Mouse (Mus musculus): ENCODE measurements around the gene Siah1b. TPM values are rescaled to one million over a fixed set of nuclear protein-coding genes. Genes with fewer than 3 reads are reported as not detected.

Siah1b gene
- polyA plus RNA-seq (2014; fragmentation: Illumina TruSeq; extraction: RNeasy Lipid Tissue Mini Kit (QIAGEN cat#74804); ENCODE audit: insufficient read depth, low read depth, low replicate concordance): 2.4 TPM

GRCm38 (mm10) chrX:164076040-164076775, at the start of gene Siah1b:
TSS of gene Siah1b (minus strand) at chrX:164076493.

DNA sequence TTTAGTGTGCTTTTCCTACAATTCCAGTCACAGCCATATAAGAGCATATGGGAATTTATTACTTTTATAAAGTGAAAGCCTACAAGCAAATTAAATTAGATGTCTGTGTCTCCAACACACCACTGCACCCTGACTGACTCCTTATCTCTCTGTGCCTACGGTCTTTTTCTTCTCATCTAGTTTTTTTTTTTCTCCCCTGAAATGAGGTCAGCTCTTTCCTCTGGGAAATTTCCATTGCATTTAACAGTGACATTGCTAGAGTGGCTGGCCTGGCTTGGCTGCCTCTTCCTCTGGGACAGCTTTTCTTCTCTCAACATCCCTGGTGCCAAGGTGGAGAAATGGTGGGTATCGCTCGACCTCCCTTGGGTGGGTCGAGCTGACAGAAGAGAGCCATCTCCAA, 12.3 kb upstream of the Siah1b start, which contains the start of gene Cltrn:
Gene Cltrn, plus strand, starts transcription at position 249 of the 400 bp plus-strand sequence.

DNA sequence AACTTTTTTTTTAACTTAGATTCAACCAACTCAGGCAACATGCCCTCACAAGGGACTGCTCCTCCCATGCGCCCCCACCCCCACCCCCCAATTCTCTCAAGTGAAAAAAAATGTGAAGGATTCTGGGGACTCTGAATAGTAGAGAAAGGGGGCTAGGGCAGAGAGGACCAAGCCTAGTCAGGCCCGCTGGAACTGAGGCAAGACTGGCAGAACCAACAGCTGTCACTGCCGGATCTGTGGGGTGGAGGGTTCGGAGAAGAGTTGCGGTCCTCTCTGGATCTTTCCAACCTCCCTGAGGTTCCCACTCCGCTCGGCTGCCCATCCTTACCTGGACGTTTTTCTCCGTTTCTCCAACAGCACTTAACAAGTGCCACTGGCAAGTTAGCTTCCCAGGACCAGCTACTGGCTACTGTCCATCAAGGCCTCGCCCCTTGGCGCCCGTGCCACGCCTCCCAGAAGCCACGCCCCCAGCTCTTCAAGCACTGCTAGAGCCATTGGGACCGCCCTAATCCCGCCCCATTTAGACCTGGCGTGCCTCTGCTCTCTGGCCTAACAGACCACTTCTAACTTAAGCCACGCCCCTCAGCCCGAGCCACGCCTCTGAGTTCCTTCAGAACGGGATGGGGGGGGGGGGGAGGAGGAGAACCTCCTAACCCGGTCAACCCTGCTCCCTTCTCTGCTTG, 48.5 kb downstream of the Siah1b start, which contains the start of gene Car5b:
Gene Car5b, minus strand, starts transcription at position 391 of the 683 bp plus-strand sequence.

Other genes starting within 250 kb of the Siah1b start
- 29.3 TPM for gene Ap1s2, start 167.5 kb downstream of the Siah1b start, polyA plus RNA-seq (2014; fragmentation: Illumina TruSeq; extraction: RNeasy Lipid Tissue Mini Kit (QIAGEN cat#74804); ENCODE audit: insufficient read depth, low read depth, low replicate concordance)
- 10.9 TPM for gene Zrsr2, start 117.8 kb downstream of the Siah1b start, polyA plus RNA-seq (2014; fragmentation: Illumina TruSeq; extraction: RNeasy Lipid Tissue Mini Kit (QIAGEN cat#74804); ENCODE audit: insufficient read depth, low read depth, low replicate concordance)
- gene Car5b, start 48.5 kb downstream of the Siah1b start, polyA plus RNA-seq (2014; fragmentation: Illumina TruSeq; extraction: RNeasy Lipid Tissue Mini Kit (QIAGEN cat#74804); ENCODE audit: insufficient read depth, low read depth, low replicate concordance): 5.4 TPM
- gene Cltrn, start 12.3 kb upstream of the Siah1b start, polyA plus RNA-seq (2014; fragmentation: Illumina TruSeq; extraction: RNeasy Lipid Tissue Mini Kit (QIAGEN cat#74804); ENCODE audit: insufficient read depth, low read depth, low replicate concordance): not detected
- gene Ace2, start 62.8 kb upstream of the Siah1b start, polyA plus RNA-seq (2014; fragmentation: Illumina TruSeq; extraction: RNeasy Lipid Tissue Mini Kit (QIAGEN cat#74804); ENCODE audit: insufficient read depth, low read depth, low replicate concordance): 7.5 TPM
- 4.7 TPM for gene Bmx, start 181.7 kb upstream of the Siah1b start, polyA plus RNA-seq (2014; fragmentation: Illumina TruSeq; extraction: RNeasy Lipid Tissue Mini Kit (QIAGEN cat#74804); ENCODE audit: insufficient read depth, low read depth, low replicate concordance)
- 27.9 TPM for gene Pir, start 192.9 kb upstream of the Siah1b start, polyA plus RNA-seq (2014; fragmentation: Illumina TruSeq; extraction: RNeasy Lipid Tissue Mini Kit (QIAGEN cat#74804); ENCODE audit: insufficient read depth, low read depth, low replicate concordance)